Mouse (Mus musculus): ENCODE data around the gene Ghr.

DNA sequence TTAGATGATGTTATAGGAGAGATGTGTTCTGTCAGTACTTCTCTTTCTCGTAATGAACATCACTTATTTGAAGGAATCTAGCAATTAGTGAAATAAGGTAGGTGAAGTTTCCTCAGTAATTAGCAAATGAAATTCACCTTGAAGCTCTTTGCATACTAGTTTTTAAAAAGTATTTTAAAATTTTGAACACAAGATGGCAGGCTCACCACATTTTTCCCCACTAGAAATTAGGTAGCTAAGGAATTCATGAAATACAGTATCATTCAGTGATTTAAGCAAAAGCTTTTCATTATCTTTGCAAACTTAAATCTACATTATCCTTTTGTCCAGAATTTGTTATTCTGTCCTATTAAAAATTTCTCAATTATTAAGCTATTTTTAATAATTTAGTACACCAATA, 287.3 kb downstream of the Ghr start:
- no peak for TF ChIP-seq POLR2A (IDR thresholded peaks at IDR 0.05; ENCODE audit: low read depth, low read length)
- no peak for TF ChIP-seq CTCF (IDR thresholded peaks at IDR 0.05; ENCODE audit: extremely low read depth, insufficient read depth, insufficient read length, insufficient replicate concordance)
